Mouse (Mus musculus) heart, embryonic 10.5 days (tissue): Measurements from ENCODE around the gene Rassf10. TPM values are rescaled to one million over a fixed set of nuclear protein-coding genes. Genes with fewer than 3 reads are reported as not detected.
"Not testable (repeated sequence)": the region's sequence is repeated elsewhere in the genome, so short reads cannot be mapped to it uniquely, and the experiment has no call there.

ENCODE experiments used
- DNase-seq: peaks from one replicate; pipeline ENCODE4 v3.0.0-alpha.2; 2017; ENCODE audit warnings: low spot score
- H3K27ac ChIP-seq: fragments of 300-500 bp; sonication (generic); 2 replicates; pipeline ENCODE4 v1.5.1; 2016; ENCODE audit warnings: mild to moderate bottlenecking
- H3K27me3 ChIP-seq: fragments of 300-500 bp; sonication (generic); 2 replicates; pipeline ENCODE4 v1.6.1; 2016; ENCODE audit warnings: mild to moderate bottlenecking; ENCODE audit not compliant: poor library complexity, insufficient read depth, severe bottlenecking
- H3K36me3 ChIP-seq: fragments of 300-500 bp; sonication (generic); 2 replicates; pipeline ENCODE4 v1.6.1; 2016; ENCODE audit warnings: mild to moderate bottlenecking, moderate library complexity
- H3K4me1 ChIP-seq: fragments of 300-500 bp; sonication (generic); 2 replicates; pipeline ENCODE4 v1.6.1; 2016; ENCODE audit warnings: mild to moderate bottlenecking
- H3K4me3 ChIP-seq: fragments of 300-500 bp; sonication (generic); 2 replicates; pipeline ENCODE4 v1.5.1; 2016; ENCODE audit warnings: mild to moderate bottlenecking, moderate library complexity
- H3K9me3 ChIP-seq: fragments of 300-500 bp; sonication (generic); 2 replicates; pipeline ENCODE4 v1.6.1; 2016; ENCODE audit warnings: mild to moderate bottlenecking, moderate library complexity
- WGBS: fragments of 180-500 bp; shearing (Covaris S2); methylation state at CpG from one replicate; pipeline ENCODE4 v1.1.7; 2016; 5-methylcytosine and 5-hydroxymethylcytosine counted together
- polyA plus RNA-seq: library from polyadenylated mRNA; unstranded; fragments of >200 nt; fragmentation: Nextera tagmentation; extraction: Ambion mirVana; gene quantifications from 2 replicates; pipeline ENCODE4 v1.2.1, GENCODE M21; 2016

Gene Rassf10
- 1.2 TPM in 2 replicates for polyA plus RNA-seq

DNA sequence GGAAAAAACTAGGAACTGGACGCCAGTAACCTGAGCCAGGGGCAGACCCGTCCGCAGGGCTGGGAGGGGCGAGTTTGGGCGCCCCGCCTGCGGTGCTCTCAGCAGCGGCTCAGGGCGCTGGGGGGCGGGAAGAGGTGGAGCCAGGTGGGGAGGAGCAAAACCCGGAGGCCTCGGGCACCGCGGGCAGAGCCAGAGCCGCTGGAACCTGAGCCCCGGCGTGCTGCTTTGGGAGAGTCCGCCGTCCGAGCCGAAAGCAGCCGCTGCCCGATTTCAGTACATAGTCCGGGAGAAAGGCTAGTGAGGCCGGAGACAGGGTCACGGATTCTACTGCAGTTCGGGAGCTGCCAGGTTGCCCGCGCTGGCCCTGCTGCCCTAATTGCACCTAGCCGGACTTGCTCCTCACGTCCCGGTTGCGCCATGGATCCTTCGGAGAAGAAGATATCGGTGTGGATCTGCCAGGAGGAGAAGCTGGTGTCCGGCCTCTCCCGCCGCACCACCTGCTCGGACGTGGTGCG, at the start of gene Rassf10:
TSS of gene Rassf10 (plus strand) at position 186 of the 515 bp plus-strand sequence.
- H3K4me1 ChIP-seq = peaks cover 30% of the 10 kb centered on the region
- no peaks in the 10 kb centered on the region for H3K36me3 ChIP-seq
- peak within 1 kb of the TSS; percentile 66 for H3K4me3 ChIP-seq
- H3K27ac ChIP-seq = peak within 1 kb of the TSS; percentile 79
- peak; percentile 93 for DNase-seq
- H3K9me3 ChIP-seq = no peaks in the 10 kb centered on the region
- H3K27me3 ChIP-seq = peaks cover 66% of the 10 kb centered on the region
- under 1% methylated on average over 41 of the region's 41 CpGs for WGBS

DNA sequence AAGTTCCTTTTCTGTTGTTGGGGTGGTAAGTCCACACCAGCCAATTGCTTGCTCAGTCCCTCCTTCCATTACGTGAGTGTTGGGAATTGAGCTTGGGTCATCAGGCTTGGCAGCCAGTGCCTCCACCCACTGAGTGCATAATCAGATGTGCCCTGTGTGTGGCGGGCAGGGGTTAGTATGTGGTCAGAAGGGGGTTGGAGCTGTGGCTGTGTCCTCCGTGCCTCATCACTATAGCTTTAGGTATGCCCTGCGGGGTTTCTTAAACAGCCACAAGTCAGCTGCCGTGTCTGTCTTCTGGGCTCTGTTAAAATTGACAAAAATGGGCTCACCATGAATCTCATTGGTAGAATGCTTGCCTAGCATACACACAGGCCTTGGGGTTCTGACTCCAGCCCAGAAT, 46.9 kb upstream of the Rassf10 start:
- H3K36me3 ChIP-seq = peaks cover 31% of the 10 kb centered on the region

DNA sequence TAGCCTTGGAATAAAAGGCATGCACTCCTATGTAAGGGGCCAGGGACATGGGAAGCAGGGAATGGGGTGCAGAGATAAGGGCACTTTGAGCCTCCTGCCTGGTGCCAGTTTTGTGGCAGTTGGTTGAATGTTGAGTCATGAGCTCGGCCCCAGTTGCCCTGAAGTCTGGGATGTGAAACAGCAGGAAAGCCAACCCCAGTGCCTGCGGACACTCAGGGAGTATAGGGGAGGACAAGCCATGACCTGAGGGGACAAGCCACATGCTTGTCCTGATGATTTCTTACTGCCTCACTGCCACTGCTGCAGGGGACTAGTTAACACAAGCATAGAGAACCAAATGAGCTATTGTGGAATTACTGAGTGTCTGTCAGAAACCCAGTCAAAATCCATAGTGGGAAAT, 46.3 kb upstream of the Rassf10 start:
- Histone ChIP-seq H3K4me1 (peaks cover 12% of the 10 kb centered on the region), H3K36me3 (peaks cover 24% of the 10 kb centered on the region), H3K9me3 (no peaks in the 10 kb centered on the region), H3K4me3 (no peak overlapping the region), H3K27ac (no peak overlapping the region), H3K27me3 (no peaks in the 10 kb centered on the region)
- 76% methylated on average over 2 of the region's 2 CpGs for WGBS
- DNase-seq = no peak

More for the DNA sequence above, 46.9 kb upstream of the Rassf10 start:
- Histone ChIP-seq H3K27me3 (no peaks in the 10 kb centered on the region), H3K27ac (no peak overlapping the region), H3K4me1 (peaks cover 12% of the 10 kb centered on the region), H3K9me3 (no peaks in the 10 kb centered on the region), H3K4me3 (no peak overlapping the region)
- DNase-seq = no peak
- WGBS = 85% methylated on average over 5 of the region's 5 CpGs

DNA sequence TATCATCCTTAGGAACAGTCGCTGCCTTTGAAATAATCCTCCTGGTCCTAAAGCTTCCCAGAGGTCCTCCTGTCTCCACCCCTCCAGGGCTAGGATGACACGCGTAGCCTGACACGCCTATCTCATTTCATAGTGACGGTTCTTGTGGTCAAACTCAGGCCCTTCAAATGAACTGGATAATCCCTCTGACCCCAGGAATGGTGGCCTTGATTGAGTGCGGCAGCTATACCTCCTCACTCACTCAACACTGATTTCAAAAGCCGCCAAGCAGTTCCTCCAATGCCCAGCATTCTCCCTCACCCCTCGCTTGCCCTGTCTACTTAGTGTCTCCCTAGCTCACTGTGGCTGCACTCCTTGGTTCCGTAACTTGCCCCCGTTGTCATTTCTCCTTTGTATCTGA, 44.6 kb upstream of the Rassf10 start:
- DNase-seq = no peak
- Histone ChIP-seq H3K27me3 (no peaks in the 10 kb centered on the region), H3K4me3 (no peak overlapping the region), H3K27ac (no peak overlapping the region), H3K36me3 (peaks cover 8% of the 10 kb centered on the region), H3K4me1 (peaks cover 12% of the 10 kb centered on the region), H3K9me3 (no peaks in the 10 kb centered on the region)
- 64% methylated on average over 10 of the region's 10 CpGs for WGBS

DNA sequence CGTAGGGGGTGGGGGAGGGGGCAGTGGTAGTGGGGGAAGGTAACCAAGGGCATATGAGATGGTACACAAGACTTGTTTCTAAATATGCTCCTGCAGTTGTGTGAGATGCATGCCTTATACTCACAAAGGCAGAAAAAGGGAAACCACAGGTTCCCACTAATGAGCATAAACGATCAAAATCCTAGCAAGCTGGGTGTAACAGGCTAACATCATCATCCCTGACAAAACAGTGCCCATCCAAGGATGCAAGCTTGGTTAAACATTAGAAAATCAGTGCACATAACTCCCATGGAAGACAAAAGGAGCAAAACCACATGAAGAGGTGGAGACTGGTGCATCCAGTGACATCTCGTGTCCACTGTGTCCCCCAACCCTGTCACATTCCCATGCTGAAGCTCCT, 40.8 kb upstream of the Rassf10 start:
- no peaks in the 10 kb centered on the region for H3K36me3 ChIP-seq
- H3K9me3 ChIP-seq = no peaks in the 10 kb centered on the region
- H3K4me3 ChIP-seq = no peak overlapping the region
- WGBS = 80% methylated on average over 3 of the region's 3 CpGs
- H3K27me3 ChIP-seq = no peaks in the 10 kb centered on the region
- no peak for DNase-seq
- no peak overlapping the region for H3K27ac ChIP-seq
- peaks cover 17% of the 10 kb centered on the region; the same call in 1 of the 2 replicates for H3K4me1 ChIP-seq

DNA sequence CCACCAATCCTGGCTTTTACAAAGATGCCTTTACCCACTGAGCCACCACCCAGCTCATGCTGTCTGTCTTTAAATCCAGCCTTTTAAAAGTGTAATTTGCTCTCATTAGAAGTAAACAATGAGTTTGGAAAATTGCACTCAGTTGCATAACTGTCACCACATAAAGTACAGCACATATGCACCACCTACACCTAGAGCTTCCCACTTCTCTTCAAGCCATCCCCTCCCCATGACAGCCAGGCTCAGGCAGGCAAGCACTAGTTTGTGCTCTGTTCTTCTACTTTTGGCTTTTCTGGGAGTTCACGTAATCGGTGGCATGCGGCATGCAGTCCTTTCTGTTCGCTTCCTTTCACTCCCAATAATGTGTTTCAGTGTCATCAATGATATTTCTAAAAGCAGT, 38.2 kb upstream of the Rassf10 start:
- Histone ChIP-seq H3K4me3 (no peak overlapping the region), H3K9me3 (no peaks in the 10 kb centered on the region), H3K27ac (no peak overlapping the region), H3K36me3 (no peaks in the 10 kb centered on the region), H3K27me3 (no peaks in the 10 kb centered on the region), H3K4me1 (peaks cover 19% of the 10 kb centered on the region)
- DNase-seq = no peak
- 87% methylated on average over 4 of the region's 4 CpGs for WGBS

DNA sequence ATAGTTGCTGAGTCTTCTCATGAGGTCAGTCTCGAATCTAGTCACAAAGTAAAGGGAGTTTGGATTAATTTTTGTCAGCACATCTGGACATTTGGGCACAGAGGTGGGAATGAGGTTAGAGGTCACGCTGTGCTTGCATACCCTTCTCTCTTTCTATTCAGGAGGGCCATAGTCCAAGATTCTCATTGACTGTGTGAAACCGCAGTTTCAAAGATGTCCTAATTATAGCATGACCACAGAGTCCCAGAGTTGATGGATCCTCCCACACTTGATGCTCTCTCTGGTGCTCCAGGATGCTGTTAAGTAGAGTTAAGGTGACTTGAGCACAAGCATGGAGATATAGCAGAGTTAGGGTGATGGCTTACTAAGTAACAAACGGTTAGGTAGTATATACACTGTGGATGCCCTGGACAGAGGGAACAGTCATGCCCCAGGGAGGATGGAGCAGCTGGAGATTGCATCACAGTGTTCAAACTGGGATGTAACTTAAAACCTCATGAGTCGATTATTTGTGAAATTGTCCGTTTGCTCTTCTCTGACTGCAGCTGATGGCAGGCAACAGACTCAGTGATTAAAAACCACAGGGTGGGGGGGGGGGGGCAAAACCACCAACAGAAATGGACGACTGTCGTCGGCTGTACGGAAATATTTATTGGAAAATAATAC, 36.0 kb upstream of the Rassf10 start:
- Histone ChIP-seq H3K9me3 (no peaks in the 10 kb centered on the region), H3K4me3 (no peak overlapping the region), H3K36me3 (no peaks in the 10 kb centered on the region), H3K4me1 (peaks cover 21% of the 10 kb centered on the region), H3K27ac (no peak overlapping the region), H3K27me3 (no peaks in the 10 kb centered on the region)
- WGBS = 70% methylated on average over 10 of the region's 10 CpGs
- DNase-seq = no peak

DNA sequence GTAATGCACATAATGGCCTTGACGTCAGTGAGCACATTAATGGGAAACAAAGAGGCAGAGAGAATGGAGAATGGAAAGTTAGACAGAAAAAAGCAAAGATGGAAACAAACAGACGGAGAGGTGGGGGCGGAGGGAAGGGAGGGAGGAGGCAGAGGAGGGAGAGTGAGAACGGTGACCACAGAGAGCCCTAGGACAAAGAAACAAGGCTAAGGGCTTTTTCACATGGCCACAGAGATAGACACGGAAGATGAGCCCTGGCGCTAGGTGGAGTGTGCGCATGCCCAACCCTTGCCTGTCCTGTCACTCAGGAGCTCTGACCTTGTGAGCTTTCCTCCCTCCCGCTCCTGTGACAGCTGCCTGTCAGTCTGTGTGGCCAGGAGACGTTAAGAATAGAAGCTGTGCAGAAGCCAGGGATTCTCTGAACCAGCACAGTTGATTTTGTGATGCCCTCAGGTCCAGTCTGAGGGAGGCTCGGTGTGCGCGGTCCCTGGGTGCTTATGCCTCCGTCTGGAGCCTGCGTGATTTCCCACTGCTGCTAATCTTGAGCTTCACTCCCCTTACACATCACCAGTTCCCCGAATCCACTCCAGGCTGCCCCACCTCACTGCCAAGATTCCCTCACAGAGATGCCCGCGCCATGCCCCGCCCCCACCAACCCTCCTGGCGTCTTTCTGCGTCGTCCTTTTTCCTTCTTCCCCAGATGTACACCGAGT, 35.3 kb upstream of the Rassf10 start:
- Histone ChIP-seq H3K36me3 (no peaks in the 10 kb centered on the region), H3K27me3 (no peaks in the 10 kb centered on the region), H3K27ac (peak overlapping the region; percentile 53), H3K9me3 (no peaks in the 10 kb centered on the region), H3K4me1 (peaks cover 25% of the 10 kb centered on the region), H3K4me3 (no peak overlapping the region)
- WGBS = 55% methylated on average over 22 of the region's 22 CpGs
- DNase-seq = no peak

DNA sequence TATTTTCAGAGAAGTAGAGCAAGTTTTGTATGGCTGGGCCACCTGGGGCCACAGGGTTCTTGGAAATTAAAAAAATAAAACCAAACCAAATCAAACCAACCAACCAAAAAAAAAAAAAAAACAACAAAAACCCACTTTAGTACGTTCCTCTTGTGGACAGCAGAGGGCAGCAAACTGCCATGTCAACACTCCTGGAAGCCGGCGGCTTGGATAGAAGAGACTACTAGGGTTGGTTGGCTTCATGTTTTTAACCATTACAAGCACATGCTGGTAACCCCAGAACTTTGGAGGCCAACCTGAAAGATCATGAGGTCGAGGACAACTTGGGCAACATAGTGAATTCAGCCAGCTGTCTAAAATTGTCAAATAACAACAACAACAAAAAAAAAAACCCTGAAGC, 33.9 kb upstream of the Rassf10 start:
- Histone ChIP-seq H3K36me3 (no peaks in the 10 kb centered on the region), H3K4me3 (no peak overlapping the region), H3K4me1 (peaks cover 28% of the 10 kb centered on the region), H3K27ac (no peak overlapping the region), H3K9me3 (no peaks in the 10 kb centered on the region), H3K27me3 (peaks cover 14% of the 10 kb centered on the region)
- WGBS = 3% methylated on average over 4 of the region's 4 CpGs
- no peak for DNase-seq

DNA sequence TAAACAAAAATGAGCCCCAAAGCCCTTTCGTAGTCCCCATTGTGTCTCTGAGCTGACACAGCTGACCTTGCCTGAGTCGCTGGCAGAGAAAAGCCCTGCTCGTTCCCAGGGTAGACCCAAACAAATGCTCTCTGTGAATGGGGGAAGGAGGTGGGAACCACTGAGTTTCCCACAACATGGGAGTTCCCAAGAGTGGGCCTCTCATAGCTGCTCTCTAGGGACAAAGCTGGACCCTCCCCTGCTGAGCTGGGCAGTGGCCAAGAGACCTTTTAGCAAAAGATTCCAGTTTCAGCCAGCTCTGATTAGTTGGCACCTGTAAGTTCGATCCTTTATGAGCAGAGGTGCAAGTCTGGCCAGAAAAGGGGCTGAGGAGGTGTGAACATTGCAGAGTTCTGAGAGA, 31.0 kb upstream of the Rassf10 start:
- Histone ChIP-seq H3K27ac (no peak overlapping the region), H3K36me3 (no peaks in the 10 kb centered on the region), H3K27me3 (peaks cover 18% of the 10 kb centered on the region), H3K4me1 (peaks cover 19% of the 10 kb centered on the region), H3K4me3 (no peak overlapping the region), H3K9me3 (no peaks in the 10 kb centered on the region)
- 69% methylated on average over 4 of the region's 4 CpGs for WGBS
- DNase-seq = no peak

DNA sequence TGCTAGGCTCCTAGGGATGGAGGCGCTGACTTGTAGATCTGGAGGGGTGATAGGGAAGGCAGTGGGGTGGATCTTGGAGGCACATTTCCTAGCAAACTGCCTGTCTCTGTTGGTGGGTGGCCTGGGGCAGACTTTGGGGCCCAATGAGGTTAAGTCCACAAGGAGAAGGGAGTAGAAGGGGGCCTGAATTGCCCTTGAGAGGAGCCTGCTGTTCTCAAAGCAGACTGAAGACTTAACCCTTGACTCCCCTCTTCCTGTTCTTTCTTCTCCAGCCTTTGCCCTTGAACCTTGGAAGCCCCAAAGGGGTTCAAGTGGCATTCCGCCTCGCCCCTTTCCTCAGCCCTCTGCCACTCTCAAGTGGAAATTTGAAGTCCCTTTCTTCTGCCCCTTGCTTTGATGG, 30.1 kb upstream of the Rassf10 start:
- H3K27ac ChIP-seq = no peak overlapping the region
- WGBS = 83% methylated on average over 3 of the region's 3 CpGs
- peaks cover 18% of the 10 kb centered on the region for H3K27me3 ChIP-seq
- peaks cover 12% of the 10 kb centered on the region for H3K4me1 ChIP-seq
- no peak for DNase-seq
- H3K36me3 ChIP-seq = no peaks in the 10 kb centered on the region
- no peak overlapping the region for H3K4me3 ChIP-seq
- H3K9me3 ChIP-seq = no peaks in the 10 kb centered on the region

DNA sequence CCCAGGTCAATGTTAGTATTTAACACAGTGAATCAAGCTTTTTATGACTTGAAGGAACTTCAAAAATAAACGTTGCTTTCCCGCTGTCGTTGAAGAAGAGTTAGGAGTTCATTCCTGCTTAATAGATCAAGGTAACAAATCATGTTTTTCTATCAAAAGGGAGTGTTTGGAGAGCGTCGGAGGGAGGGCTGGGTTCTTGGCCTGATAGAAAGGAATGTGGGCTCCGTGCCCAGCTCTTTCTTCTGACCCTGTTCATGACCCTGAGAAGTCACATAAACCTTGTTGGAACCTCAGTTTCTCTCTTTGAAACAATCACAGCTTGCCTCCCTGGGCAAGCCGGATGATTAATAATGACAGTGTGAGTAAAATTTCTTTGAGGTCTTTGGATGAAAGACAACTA, 23.1 kb upstream of the Rassf10 start:
- Histone ChIP-seq H3K27ac (no peak overlapping the region), H3K4me1 (peaks cover 8% of the 10 kb centered on the region; the same call in 1 of the 2 replicates), H3K4me3 (no peak overlapping the region), H3K9me3 (no peaks in the 10 kb centered on the region), H3K36me3 (no peaks in the 10 kb centered on the region), H3K27me3 (no peaks in the 10 kb centered on the region; the same call in 1 of the 2 replicates)
- 54% methylated on average over 7 of the region's 7 CpGs for WGBS
- DNase-seq = no peak

DNA sequence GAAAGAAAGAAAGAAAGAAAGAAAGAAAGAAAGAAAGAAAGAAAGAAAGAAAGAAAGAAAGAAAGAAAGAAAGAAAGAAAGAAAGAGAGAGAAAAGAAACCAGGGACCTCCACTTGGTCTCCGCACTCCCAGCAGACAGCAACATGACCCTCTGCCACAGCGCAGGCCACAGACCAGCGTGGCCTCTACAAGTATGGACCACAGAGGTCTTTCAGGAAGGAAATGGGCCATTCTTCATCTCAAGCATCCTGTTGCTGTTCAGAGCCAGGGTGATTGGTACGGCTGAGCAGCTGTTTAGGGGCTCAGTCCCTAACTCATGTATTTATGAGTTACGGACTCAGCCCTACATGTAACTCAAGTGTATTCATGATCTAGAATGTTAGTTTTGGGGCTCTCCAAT, 17.9 kb upstream of the Rassf10 start:
- H3K4me3 ChIP-seq, H3K27ac ChIP-seq, H3K36me3 ChIP-seq, H3K27me3 ChIP-seq, H3K4me1 ChIP-seq, H3K9me3 ChIP-seq, DNase-seq: not testable (repeated sequence)
- WGBS = 78% methylated on average over 5 of the region's 5 CpGs
